Mouse (Mus musculus): ENCODE results near the gene Cldnd2.

The Cldnd2 gene

GRCm38 (mm10) chr7:43447801-43448200, 7.2 kb downstream of the Cldnd2 start:
- DNase-seq (ENCODE audit: low spot score in 2 of 2) = no peak

- DNase-seq (ENCODE audit: low spot score in 2 of 2) = no peak
Measured at GRCm38 (mm10) chr7:43448246-43448645, 7.7 kb downstream of the Cldnd2 start.

- DNase-seq (ENCODE audit: low spot score in 2 of 2) = no peak
Measured at GRCm38 (mm10) chr7:43449811-43450210, 9.2 kb downstream of the Cldnd2 start.

GRCm38 (mm10) chr7:43451726-43452125, 11.1 kb downstream of the Cldnd2 start:
- no peak for DNase-seq (ENCODE audit: low spot score in 2 of 2)

GRCm38 (mm10) chr7:43452609-43453008, 12.0 kb downstream of the Cldnd2 start:
- DNase-seq (ENCODE audit: low spot score in 2 of 2) = peak; percentile 76

- no peak for DNase-seq (ENCODE audit: low spot score in 2 of 2)
Measured at GRCm38 (mm10) chr7:43453599-43454355, 13.2 kb downstream of the Cldnd2 start.

- no peak for DNase-seq (ENCODE audit: low spot score in 2 of 2)
Measured at GRCm38 (mm10) chr7:43454371-43454770, 13.8 kb downstream of the Cldnd2 start.

- DNase-seq (ENCODE audit: low spot score in 2 of 2) = no peak
Measured at GRCm38 (mm10) chr7:43462851-43463250, 22.3 kb downstream of the Cldnd2 start, which contains the start of gene Vsig10l. Gene Vsig10l (plus strand): TSS chr7:43463151.

- no peak for DNase-seq (ENCODE audit: low spot score in 2 of 2)
Measured at GRCm38 (mm10) chr7:43463976-43464375, 23.4 kb downstream of the Cldnd2 start.

- peak; percentile 54 to 72 for DNase-seq (ENCODE audit: low spot score in 2 of 2)
Measured at GRCm38 (mm10) chr7:43464864-43465343, 24.3 kb downstream of the Cldnd2 start.

GRCm38 (mm10) chr7:43465344-43466098, 24.9 kb downstream of the Cldnd2 start:
- DNase-seq (ENCODE audit: low spot score in 2 of 2) = peak; percentile 96 to 98

GRCm38 (mm10) chr7:43466099-43466694, 25.6 kb downstream of the Cldnd2 start:
- peak; percentile 79 to 83 for DNase-seq (ENCODE audit: low spot score in 2 of 2)

GRCm38 (mm10) chr7:43470373-43470772, 29.8 kb downstream of the Cldnd2 start:
- peak; percentile 20 to 51 for DNase-seq (ENCODE audit: low spot score in 2 of 2)

- peak; percentile 47 to 62 for DNase-seq (ENCODE audit: low spot score in 2 of 2)
Measured at GRCm38 (mm10) chr7:43475706-43476105, 35.1 kb downstream of the Cldnd2 start.

- DNase-seq (ENCODE audit: low spot score in 2 of 2) = no peak
Measured at GRCm38 (mm10) chr7:43476376-43476775, 35.8 kb downstream of the Cldnd2 start.

GRCm38 (mm10) chr7:43481191-43481590, 40.6 kb downstream of the Cldnd2 start:
- DNase-seq (ENCODE audit: low spot score in 2 of 2) = no peak

- DNase-seq (ENCODE audit: low spot score in 2 of 2) = no peak
Measured at GRCm38 (mm10) chr7:43482090-43482716, 41.6 kb downstream of the Cldnd2 start.

GRCm38 (mm10) chr7:43483236-43483635, 42.7 kb downstream of the Cldnd2 start:
- no peak for DNase-seq (ENCODE audit: low spot score in 2 of 2)

- no peak for DNase-seq (ENCODE audit: low spot score in 2 of 2)
Measured at GRCm38 (mm10) chr7:43488646-43489045, 48.1 kb downstream of the Cldnd2 start.

GRCm38 (mm10) chr7:43489631-43490125, 49.1 kb downstream of the Cldnd2 start, which contains the start of gene Iglon5:
Gene Iglon5 (minus strand): TSS chr7:43490075.
- no peak for DNase-seq (ENCODE audit: low spot score in 2 of 2)

- DNase-seq (ENCODE audit: low spot score in 2 of 2) = no peak
Measured at GRCm38 (mm10) chr7:43490182-43490584, 49.6 kb downstream of the Cldnd2 start.

- DNase-seq (ENCODE audit: low spot score in 2 of 2) = no peak
Measured at GRCm38 (mm10) chr7:43490861-43491260, 50.3 kb downstream of the Cldnd2 start.

All from natural killer cell, adult 2 months (primary cell).